Mouse (Mus musculus) hindbrain, embryonic 16.5 days (tissue): Measurements from ENCODE around the gene Slitrk1. TPM values are rescaled to one million over a fixed set of nuclear protein-coding genes. Genes with fewer than 3 reads are reported as not detected.

ENCODE experiments used
- ATAC-seq: fragments of 200-750 bp; cut with Nextera tagmentation; 2 replicates; pipeline ENCODE4 v1.8.0; 2017; ENCODE audit warnings: moderate TSS enrichment, moderate library complexity
- H3K27ac ChIP-seq: fragments of 300-500 bp; sonication (generic); 2 replicates; pipeline ENCODE4 v1.5.1; 2014; ENCODE audit warnings: low read depth, mild to moderate bottlenecking, control low read depth, low read length, moderate library complexity
- H3K27me3 ChIP-seq: fragments of 300-500 bp; sonication (generic); replicated peaks from 2 replicates; pipeline ENCODE4 v1.6.1; 2014; ENCODE audit warnings: low read length; ENCODE audit not compliant: control insufficient read depth, insufficient read depth
- H3K36me3 ChIP-seq: fragments of 300-500 bp; sonication (generic); 2 replicates; pipeline ENCODE4 v1.6.1; 2014; ENCODE audit warnings: mild to moderate bottlenecking, low read length, moderate library complexity, mixed read lengths; ENCODE audit not compliant: control insufficient read depth, insufficient read depth
- H3K4me1 ChIP-seq: fragments of 300-500 bp; sonication (generic); 2 replicates; pipeline ENCODE4 v1.6.1; 2014; ENCODE audit warnings: low read depth, low read length; ENCODE audit not compliant: control insufficient read depth, insufficient read depth
- H3K4me2 ChIP-seq: fragments of 300-500 bp; sonication (generic); 2 replicates; pipeline ENCODE4 v1.6.1; 2014; ENCODE audit warnings: mild to moderate bottlenecking, low read length, control low read depth, moderate library complexity
- H3K4me3 ChIP-seq: fragments of 300-500 bp; sonication (generic); 2 replicates; pipeline ENCODE4 v1.5.1; 2014; ENCODE audit warnings: mild to moderate bottlenecking, low read length, control low read depth, moderate library complexity
- H3K9ac ChIP-seq: fragments of 300-500 bp; sonication (generic); 2 replicates; pipeline ENCODE4 v1.6.1; 2014; ENCODE audit warnings: low read depth, mild to moderate bottlenecking, control low read depth, low read length, moderate library complexity
- H3K9me3 ChIP-seq: fragments of 300-500 bp; sonication (generic); 2 replicates; pipeline ENCODE4 v1.6.1; 2014; ENCODE audit warnings: mild to moderate bottlenecking, low read length, moderate library complexity; ENCODE audit not compliant: control insufficient read depth
- WGBS: fragments of 180-500 bp; shearing (Covaris S2); extraction: QIAGEN DNeasy Blood & Tissue Kit; methylation state at CpG from one replicate; pipeline ENCODE4 v1.1.7; 2014; 5-methylcytosine and 5-hydroxymethylcytosine counted together
- polyA plus RNA-seq: library from polyadenylated mRNA; unstranded; fragments of >200 nt; fragmentation: Nextera tagmentation; extraction: Ambion mirVana; gene quantifications from 2 replicates; pipeline ENCODE4 v1.2.1, GENCODE M21; 2015

Gene Slitrk1
- 32.8 and 34.9 TPM in 2 replicates for polyA plus RNA-seq

DNA sequence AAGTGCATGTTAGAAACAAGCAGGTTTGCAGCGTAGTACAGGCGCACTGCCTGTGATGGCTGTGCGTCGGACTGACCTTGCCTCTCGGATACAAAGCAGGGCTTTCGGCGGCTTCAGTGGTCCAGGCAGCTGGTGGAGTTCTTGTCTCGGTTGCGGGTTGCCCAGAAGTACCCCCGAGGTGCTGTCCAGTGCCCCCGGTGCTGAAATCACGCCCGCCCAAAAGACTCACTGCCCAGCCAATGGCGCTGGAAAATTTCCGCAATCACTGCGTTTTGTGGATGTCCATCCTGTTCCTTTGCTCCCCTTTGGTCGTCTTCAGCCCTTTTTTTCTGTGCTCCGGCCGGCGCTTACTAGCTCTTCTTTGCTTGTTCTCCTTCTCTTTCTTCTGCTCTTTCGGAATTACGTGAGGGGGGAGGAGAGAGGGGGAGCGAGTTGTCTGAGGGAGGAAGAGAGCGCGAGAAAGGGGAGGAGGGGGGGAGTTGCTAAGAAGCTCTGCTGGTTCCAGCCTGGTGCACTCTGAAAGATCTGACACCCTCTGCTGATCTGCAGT is at the start of gene Slitrk1:
Gene Slitrk1, minus strand, starts transcription at position 445 of the 550 bp plus-strand sequence.
- no peaks in the 10 kb centered on the region for H3K9me3 ChIP-seq
- peak within 1 kb of the TSS; percentile 90 for H3K27ac ChIP-seq
- ATAC-seq, result peak; percentile 85
- H3K4me3 ChIP-seq, result peak within 1 kb of the TSS; percentile 62
- no peaks in the 10 kb centered on the region for H3K36me3 ChIP-seq
- H3K9ac ChIP-seq, result peak within 1 kb of the TSS; percentile 78
- peaks cover 4% of the 10 kb centered on the region for H3K4me1 ChIP-seq
- WGBS, result 0% methylated on average over 25 of the region's 25 CpGs
- H3K27me3 ChIP-seq, result no peaks in the 10 kb centered on the region
- peak within 1 kb of the TSS; percentile 88 for H3K4me2 ChIP-seq

DNA sequence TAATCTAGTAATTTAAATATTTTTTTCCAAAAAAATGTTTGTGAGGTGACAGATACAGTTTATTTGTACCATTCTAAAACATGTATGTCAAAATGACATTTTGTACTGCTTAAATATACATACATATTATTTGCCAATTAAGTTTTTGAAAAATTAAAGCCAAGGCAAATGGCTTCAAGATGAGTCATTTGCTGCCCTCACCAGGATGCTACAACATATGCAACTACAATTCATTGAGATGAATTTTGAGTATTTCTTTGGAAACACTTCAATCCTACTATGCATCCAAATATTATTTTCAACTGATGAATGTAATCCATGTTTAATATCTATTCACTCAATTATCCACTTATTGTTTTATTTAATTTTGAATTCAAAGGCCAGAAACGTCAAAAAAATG is 21.8 kb upstream of the Slitrk1 start:
- no peaks in the 10 kb centered on the region for H3K9me3 ChIP-seq
- no peak overlapping the region for H3K9ac ChIP-seq
- H3K27me3 ChIP-seq, result no peaks in the 10 kb centered on the region
- H3K36me3 ChIP-seq, result no peaks in the 10 kb centered on the region
- H3K4me2 ChIP-seq, result no peak overlapping the region
- 83% methylated on average over 1 of the region's 1 CpGs for WGBS
- no peak overlapping the region for H3K4me3 ChIP-seq
- H3K27ac ChIP-seq, result no peak overlapping the region
- no peaks in the 10 kb centered on the region for H3K4me1 ChIP-seq
- ATAC-seq, result no peak

DNA sequence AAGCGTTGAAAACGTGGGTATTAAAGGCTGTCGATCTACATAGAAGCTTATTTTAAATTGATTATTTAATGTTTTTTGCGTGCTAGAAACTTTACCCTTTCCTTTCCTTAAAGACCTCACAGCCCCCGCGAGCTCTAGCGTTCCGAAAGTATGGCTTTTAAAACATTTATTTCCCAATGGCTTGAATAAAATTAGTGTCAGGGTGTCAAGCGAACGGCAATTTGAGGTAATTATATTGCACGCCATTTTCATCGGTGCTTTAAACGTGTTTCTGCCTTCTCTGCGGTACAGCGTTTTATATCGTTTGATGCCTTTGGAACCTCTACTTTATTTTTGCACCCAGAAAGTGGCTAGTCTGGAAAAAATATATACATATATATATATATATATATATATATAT is 378 bp upstream of the Slitrk1 start:
- H3K36me3 ChIP-seq, result no peaks in the 10 kb centered on the region
- no peaks in the 10 kb centered on the region for H3K9me3 ChIP-seq
- peak overlapping the region; percentile 88 for H3K4me2 ChIP-seq
- peak overlapping the region; percentile 78 for H3K9ac ChIP-seq
- peaks cover 4% of the 10 kb centered on the region for H3K4me1 ChIP-seq
- no peak for ATAC-seq
- H3K27ac ChIP-seq, result peak overlapping the region; percentile 90
- H3K4me3 ChIP-seq, result peak overlapping the region; percentile 62
- 4% methylated on average over 16 of the region's 16 CpGs for WGBS
- no peaks in the 10 kb centered on the region for H3K27me3 ChIP-seq

DNA sequence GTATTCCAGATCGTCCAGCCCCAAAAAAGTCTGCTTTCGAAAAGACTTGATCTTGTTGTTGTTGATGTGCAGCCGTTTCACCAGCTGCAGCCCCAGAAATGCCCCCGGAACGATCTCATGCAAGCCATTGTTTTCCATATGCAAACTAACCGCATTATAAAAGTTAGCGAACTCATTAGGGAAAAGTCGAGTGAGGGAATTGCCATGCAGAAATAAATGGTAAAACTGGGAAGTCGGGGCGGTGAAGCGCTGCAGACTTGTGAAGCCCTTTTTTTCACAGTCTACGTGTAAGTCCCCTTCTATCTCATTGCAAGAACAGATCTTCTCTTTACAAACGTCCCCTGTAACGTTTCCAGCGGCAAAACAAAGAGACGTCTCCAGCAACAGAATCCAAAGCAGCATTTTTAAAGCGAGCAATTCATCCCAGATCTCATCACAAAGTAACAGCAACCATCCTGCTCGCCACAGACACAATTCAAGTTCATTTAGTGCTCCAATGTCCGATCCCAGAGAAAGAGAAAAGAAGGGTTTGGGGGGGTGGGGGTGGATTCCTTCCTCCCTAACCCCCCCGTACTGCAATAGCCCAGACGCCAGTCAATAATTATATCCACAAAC is 975 bp downstream of the Slitrk1 start:
- Histone ChIP-seq H3K4me1 (peaks cover 4% of the 10 kb centered on the region), H3K36me3 (no peaks in the 10 kb centered on the region), H3K9ac (peak overlapping the region; percentile 78), H3K27me3 (no peaks in the 10 kb centered on the region), H3K4me2 (peak overlapping the region; percentile 88), H3K9me3 (no peaks in the 10 kb centered on the region), H3K27ac (peak overlapping the region; percentile 90), H3K4me3 (peak overlapping the region; percentile 62)
- under 1% methylated on average over 21 of the region's 21 CpGs for WGBS
- ATAC-seq, result no peak

DNA sequence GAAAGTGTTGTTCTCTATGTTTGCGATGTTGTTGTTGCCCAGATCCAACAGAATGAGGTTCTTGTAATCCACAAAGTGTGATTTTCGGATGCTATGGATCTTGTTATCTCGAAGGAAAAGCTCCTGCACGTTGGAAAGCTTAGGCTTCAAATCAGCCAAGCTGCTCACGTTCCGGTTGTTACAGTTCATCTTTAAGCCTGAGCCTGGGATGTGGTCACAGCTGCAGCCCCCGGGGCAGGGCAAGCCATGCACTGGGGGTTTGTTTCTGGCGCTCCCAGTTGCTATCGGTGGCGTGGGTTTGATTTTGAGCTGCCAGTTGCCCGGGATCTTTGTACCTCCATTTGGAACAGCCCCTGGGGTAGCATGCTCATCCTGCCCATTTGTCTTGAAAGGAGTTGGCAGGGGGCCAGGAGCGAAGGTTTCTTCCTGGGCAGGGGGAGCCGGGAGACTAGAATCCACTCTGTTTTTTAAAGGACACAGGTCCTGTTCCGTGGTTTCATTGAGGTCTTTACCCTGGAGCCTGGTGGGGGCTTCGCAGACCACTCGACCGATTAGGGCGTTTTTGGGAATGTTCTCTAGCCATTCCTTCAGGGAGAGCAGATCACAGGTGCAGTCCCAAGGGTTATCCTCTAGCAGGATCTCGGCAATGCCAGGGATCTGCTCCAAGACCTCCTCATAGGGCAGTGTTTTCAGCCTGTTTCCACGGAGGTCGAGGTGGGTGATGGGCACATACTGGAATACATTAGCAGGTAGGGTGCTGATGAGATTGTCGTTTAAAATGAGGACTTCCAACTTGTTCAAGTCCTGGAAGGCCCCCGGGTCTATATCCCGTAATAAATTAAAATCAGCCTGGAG is 1.7 kb downstream of the Slitrk1 start:
- H3K9me3 ChIP-seq, result no peaks in the 10 kb centered on the region
- H3K9ac ChIP-seq, result peak overlapping the region; percentile 78
- peak; percentile 22 for ATAC-seq
- H3K27ac ChIP-seq, result peak overlapping the region; percentile 90
- peak overlapping the region; percentile 88 for H3K4me2 ChIP-seq
- 2% methylated on average over 24 of the region's 24 CpGs for WGBS
- H3K27me3 ChIP-seq, result no peaks in the 10 kb centered on the region
- H3K4me3 ChIP-seq, result peak overlapping the region; percentile 62
- H3K36me3 ChIP-seq, result no peaks in the 10 kb centered on the region
- peaks cover 4% of the 10 kb centered on the region for H3K4me1 ChIP-seq

DNA sequence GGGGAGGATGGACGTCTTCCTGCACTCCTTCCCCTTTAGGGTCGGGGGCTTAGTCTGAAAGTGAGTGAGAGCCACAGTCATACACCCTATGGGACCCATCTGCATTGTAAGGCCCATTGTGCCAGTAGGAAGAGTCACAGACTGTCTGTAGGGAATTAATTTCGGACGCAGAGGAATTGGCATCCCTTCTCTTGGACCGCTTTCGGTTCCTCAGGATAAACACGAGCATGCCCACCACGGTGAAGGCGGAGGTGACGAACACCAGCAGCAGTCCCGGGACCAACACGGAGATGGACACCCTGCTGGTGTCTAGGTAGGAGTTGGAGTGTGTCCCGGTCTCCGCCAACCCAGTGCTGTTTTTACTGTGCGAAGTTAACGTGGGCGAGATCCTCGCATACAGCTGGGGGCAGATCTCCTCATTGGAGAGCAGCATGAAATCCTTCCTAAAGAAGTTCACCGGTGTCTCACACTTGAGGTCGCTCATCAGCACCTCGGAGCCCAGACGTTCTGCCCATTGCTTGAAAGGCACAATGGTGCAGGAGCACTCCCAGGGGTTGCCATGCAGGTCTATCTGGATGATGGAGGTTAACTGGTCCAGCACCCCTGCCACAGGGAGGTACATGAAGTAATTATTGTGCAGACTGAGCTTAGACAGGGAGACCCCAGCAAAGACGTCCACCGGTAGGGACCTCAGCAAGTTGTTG is 2.7 kb downstream of the Slitrk1 start:
- peak overlapping the region; percentile 88 for H3K4me2 ChIP-seq
- H3K4me1 ChIP-seq, result peaks cover 4% of the 10 kb centered on the region
- peak overlapping the region; percentile 90 for H3K27ac ChIP-seq
- H3K9me3 ChIP-seq, result no peaks in the 10 kb centered on the region
- 0% methylated on average over 24 of the region's 24 CpGs for WGBS
- H3K9ac ChIP-seq, result peak overlapping the region; percentile 78
- no peaks in the 10 kb centered on the region for H3K36me3 ChIP-seq
- peak overlapping the region; percentile 62 for H3K4me3 ChIP-seq
- H3K27me3 ChIP-seq, result no peaks in the 10 kb centered on the region
- peak; percentile 25 for ATAC-seq

DNA sequence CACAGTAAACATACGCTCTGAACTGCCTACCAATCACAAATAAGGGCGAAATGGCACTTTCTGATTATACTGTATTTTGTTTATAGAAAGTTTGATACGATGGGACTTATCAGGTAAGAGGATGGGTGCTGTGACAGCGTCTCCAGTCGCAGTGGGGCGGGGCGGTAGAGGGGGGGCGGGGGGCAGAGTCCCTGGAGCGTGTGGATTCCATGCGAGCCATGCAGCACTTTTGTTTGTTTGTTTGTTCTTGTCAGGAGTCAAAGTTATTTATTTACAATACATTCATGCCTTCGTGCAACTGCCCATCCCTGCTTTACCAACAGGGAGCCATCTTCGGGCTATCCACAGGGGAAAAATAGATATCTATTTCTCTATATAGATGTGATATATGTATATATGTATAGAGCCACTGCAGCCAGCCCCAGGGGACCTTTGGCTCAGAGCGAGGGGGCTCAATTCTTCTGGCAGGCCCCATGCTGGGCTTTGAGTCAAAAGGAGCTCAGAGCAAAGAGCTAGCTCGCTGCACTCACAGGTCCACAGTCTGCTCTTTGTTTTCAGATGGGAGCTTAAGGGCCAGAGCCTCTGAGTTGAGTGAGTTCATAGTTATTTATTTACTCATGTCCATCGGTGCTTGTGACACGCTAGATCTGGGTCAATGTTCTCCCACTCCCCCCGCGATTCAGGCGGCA is 3.4 kb downstream of the Slitrk1 start:
- WGBS, result 2% methylated on average over 19 of the region's 19 CpGs
- Histone ChIP-seq H3K4me3 (peak overlapping the region; percentile 62), H3K27ac (peak overlapping the region; percentile 90), H3K36me3 (no peaks in the 10 kb centered on the region), H3K27me3 (no peaks in the 10 kb centered on the region), H3K4me1 (peaks cover 4% of the 10 kb centered on the region), H3K4me2 (peak overlapping the region; percentile 88), H3K9me3 (no peaks in the 10 kb centered on the region), H3K9ac (peak overlapping the region; percentile 78)
- no peak for ATAC-seq

DNA sequence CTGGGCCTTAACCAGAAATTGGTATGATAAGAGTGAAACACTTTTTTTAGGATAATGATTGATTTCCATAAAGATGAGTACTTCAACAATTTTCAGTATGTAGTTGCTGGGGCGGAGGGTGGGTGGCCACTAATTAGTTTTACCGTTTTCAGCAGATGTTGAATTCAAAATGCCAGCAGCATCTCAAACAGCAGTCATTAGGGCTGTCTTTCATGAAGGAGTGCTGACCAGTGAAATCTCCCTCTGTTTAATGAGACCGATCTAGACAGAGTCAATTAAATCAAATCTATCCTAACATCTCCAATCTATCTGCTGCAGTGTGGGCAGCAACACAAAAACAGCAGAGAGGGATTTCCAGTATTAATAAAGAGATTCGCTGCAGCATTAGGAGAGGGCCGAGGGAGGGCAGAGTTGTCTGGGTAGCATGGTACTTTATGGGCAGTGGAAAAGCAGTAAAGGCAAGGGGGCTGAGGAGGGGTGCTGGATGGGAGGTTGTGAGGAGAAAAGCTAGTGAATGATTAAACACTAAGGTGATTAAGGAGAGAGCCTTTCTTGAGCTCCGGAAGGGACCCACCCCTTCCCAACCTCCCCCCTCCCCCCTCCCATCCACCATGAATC is 4.5 kb downstream of the Slitrk1 start:
- ATAC-seq, result no peak
- WGBS, result 10% methylated on average over 6 of the region's 6 CpGs
- Histone ChIP-seq H3K36me3 (no peaks in the 10 kb centered on the region), H3K9me3 (no peaks in the 10 kb centered on the region), H3K4me3 (peak overlapping the region; percentile 39), H3K9ac (peak overlapping the region; percentile 50), H3K4me2 (peak overlapping the region; percentile 88), H3K4me1 (peaks cover 4% of the 10 kb centered on the region), H3K27ac (0 out of 2 replicates have a peak overlapping the region, but pooled peaks have one; percentile 39), H3K27me3 (no peaks in the 10 kb centered on the region)
